Mouse (Mus musculus): ENCODE data around the gene Gm10842.
"Not testable (repeated sequence)": the region's sequence is repeated elsewhere in the genome, so short reads cannot be mapped to it uniquely, and the experiment has no call there.

Gene Gm10842

DNA sequence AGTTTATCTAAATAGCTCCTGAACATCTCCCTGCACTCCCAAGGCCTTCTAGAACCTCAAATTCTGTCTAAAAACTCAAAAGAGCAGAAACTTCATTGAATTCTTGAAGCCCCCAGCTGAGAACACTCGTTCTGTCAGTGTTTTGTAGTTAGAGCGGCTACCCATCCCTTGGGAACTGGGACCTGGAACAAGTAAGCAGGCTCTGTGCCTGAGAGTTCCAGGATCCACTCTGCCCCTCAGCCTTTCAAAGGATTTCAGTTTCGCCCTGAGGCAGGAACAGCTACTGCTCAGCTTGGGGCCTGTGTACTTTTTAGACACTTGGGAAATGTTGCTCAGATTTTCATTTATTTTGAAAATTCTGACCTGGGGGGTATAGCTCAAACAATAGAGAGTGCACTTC lies at the start of gene Gm10842:
Gm10842 (plus strand) TSS at position 301 of the 400 bp plus-strand sequence.
- DNase-seq (ENCODE audit: low spot score in 2 of 2), result no peak

GRCm38 (mm10) chr11:105112448-105112847 lies 34.2 kb upstream of the Gm10842 start:
- not testable (repeated sequence) for DNase-seq (ENCODE audit: low spot score in 2 of 2)

DNA sequence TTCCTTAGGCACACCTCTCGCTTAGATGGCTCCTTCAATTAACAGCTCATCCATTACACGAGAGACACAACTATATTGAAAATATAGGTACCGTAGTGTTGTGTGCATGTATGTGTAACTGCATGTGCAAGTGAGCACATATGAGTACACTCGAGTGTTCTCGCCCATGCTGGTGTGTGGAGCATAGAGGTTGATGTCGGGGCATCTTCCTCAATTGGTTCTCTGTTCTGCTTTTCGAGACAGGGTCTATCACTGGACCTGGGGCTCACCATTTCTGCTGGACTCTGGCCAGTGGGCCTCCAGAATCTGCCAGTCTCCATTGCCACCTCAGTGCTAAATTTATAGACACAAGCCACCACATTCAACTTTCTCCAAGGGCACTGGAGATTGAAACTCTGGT lies 28.9 kb upstream of the Gm10842 start:
- no peak for DNase-seq (ENCODE audit: low spot score in 2 of 2)

GRCm38 (mm10) chr11:105120551-105121061 lies 26.1 kb upstream of the Gm10842 start:
- no peak for DNase-seq (ENCODE audit: low spot score in 2 of 2)

- DNase-seq (ENCODE audit: low spot score in 2 of 2), result not testable (repeated sequence)
These were observed 24.9 kb upstream of the Gm10842 start for GRCm38 (mm10) chr11:105121792-105122191.

DNA sequence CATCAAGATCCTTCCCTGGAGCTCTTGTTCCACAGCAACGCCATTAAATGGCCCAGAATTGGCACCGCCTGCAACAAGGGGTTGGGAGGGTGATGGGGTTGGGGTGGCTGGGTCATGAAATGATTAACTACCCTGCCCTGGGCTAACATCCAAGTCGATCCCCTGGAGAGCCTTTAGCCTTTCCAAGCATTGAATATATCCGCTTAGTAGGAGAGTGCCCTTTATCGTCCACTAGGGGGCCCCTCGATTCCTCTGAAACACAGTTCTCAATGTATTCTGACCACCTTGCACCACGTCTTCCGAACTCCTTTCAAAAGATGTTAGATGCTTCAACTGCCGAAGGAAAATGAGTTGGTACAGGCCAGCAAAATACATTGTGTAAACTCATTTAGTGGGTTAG lies 22.7 kb upstream of the Gm10842 start:
- peak in 1 of 2 experiments; percentile 52 for DNase-seq (ENCODE audit: low spot score in 2 of 2)

- peak; percentile 67 to 82 for DNase-seq (ENCODE audit: low spot score in 2 of 2)
These were observed 20.8 kb upstream of the Gm10842 start, which contains the start of gene Mettl2 for GRCm38 (mm10) chr11:105125735-105126519. TSS of gene Mettl2 (plus strand) at chr11:105126425.

DNA sequence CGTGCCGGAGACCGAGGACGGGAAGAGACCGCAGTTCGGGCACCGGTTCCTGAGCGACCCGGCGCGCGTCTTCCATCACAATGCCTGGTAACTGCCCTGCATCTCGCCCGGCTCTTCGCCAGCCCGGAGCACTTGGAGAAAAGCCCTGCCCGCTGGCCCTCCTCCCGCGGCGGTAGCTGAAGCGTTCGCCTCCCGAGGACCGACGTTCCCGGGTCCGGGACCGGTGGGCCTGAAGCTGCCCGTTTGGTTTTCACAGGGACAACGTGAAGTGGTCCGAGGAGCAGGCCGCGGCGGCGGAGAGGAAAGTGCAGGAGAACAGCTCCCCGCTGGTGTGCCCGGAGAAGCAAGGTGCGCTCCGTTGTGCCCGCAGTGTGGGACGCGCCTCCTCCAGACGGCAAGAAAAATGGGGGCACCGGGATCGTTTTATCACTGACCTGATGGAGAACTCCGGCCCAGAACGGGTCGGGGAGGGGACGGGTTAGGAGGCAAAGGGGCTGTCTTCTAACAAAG lies 20.1 kb upstream of the Gm10842 start:
- DNase-seq (ENCODE audit: low spot score in 2 of 2), result no peak

DNA sequence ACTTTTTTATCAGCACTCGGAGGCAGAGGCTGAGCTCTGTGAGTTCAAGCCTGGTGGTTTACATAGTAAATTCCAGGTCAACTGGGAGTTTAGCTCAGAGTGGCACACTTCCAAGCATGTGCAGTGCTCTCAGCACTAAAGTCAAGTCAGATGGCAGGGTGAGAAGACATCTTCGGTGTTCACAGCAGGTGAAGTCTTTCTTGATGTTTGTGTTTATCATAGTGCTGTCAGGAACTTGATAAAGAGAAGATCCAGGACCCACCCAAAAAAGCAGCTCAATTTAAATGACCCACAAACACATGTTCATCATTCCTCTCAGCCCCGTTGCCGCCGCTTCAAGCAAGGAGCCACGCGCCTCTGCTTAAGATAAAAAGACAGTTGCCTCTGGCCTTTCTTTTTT lies 11.0 kb upstream of the Gm10842 start:
- no peak for DNase-seq (ENCODE audit: low spot score in 2 of 2)

- not testable (repeated sequence) for DNase-seq (ENCODE audit: low spot score in 2 of 2)
These were observed 9.4 kb upstream of the Gm10842 start for GRCm38 (mm10) chr11:105137255-105137654.

GRCm38 (mm10) chr11:105140512-105140911 lies 6.2 kb upstream of the Gm10842 start:
- DNase-seq (ENCODE audit: low spot score in 2 of 2), result not testable (repeated sequence)

GRCm38 (mm10) chr11:105141115-105141514 lies 5.6 kb upstream of the Gm10842 start:
- DNase-seq (ENCODE audit: low spot score in 2 of 2), result no peak

- no peak for DNase-seq (ENCODE audit: low spot score in 2 of 2)
These were observed 3.1 kb upstream of the Gm10842 start for GRCm38 (mm10) chr11:105143564-105143963.

GRCm38 (mm10) chr11:105144084-105144483 lies 2.6 kb upstream of the Gm10842 start:
- DNase-seq (ENCODE audit: low spot score in 2 of 2), result no peak

DNA sequence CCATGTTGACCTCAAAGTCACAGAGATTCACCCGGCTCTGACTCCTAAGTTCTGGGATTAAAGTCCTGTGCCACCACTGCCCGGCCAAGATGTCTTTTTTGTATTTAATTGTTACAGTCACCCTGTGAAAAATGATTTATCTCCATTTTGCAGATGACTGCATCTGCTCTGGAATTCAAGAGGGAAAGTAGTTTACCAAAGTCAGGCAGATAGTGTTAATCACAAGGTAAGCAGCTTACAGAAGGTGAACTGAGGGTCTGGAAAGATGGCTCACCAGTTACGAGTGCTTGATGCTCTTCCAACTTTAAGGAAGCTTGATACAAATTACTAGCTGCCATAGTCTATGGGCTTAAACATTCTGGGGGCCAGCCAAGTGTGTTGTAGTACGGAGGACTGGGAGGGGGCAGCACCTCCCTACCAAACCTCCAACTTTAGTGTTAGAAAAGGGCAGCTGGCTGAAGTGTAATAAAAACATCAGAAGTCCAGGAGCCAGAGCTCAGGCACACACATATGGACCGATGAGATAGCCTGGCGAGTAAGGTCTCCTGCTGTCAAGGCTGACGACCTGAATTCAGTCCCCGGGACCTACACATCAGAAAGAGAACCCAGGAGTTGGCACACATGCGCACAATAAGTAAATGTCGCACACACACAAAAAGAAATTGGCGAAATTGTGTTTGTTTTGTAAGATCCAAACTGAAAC lies 2.0 kb upstream of the Gm10842 start:
- DNase-seq (ENCODE audit: low spot score in 2 of 2), result no peak

GRCm38 (mm10) chr11:105145211-105145610 lies 1.5 kb upstream of the Gm10842 start:
- no peak for DNase-seq (ENCODE audit: low spot score in 2 of 2)

- DNase-seq (ENCODE audit: low spot score in 2 of 2), result no peak
These were observed 2.7 kb downstream of the Gm10842 start for GRCm38 (mm10) chr11:105149353-105149752.

DNA sequence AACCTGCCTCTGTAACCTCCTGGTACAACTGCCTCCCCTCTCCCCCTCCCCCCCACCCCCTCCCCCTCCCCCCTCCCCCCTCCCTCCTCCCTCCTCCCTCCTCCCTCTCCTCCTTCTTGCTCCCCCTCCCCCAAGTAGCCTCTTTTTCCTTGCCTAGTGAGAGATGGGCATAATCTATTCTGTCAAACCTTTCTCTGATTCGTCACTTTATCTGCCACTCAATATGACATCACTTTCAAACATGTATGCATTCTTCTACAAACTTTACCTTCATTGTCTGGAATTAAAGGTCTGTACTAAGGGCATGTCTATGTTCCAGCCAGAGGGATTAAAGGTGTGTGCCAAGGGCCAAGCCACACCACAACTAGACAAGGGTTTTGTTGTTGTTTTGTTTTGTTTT lies 3.1 kb downstream of the Gm10842 start:
- DNase-seq (ENCODE audit: low spot score in 2 of 2), result peak in 1 of 2 experiments; percentile 32

DNA sequence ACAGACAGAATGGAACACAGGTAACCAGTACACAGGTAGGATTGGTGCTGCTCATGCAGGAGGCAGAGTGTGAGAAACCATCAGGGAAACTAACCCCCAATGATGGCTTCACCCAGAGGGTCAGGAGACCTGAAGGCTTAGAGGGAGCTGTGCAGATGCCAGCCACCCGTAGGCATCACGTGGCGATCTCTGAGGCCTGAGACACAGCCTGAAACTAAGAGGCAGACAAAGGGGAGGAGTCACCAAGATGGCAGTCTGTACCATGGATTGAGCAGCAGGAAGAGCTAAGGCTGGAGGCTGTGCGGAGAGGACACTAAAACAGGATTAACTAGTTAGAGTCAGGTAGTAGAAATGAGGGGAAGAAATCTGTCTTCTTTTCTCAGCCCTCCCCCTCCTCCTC lies 4.0 kb downstream of the Gm10842 start:
- no peak for DNase-seq (ENCODE audit: low spot score in 2 of 2)

DNA sequence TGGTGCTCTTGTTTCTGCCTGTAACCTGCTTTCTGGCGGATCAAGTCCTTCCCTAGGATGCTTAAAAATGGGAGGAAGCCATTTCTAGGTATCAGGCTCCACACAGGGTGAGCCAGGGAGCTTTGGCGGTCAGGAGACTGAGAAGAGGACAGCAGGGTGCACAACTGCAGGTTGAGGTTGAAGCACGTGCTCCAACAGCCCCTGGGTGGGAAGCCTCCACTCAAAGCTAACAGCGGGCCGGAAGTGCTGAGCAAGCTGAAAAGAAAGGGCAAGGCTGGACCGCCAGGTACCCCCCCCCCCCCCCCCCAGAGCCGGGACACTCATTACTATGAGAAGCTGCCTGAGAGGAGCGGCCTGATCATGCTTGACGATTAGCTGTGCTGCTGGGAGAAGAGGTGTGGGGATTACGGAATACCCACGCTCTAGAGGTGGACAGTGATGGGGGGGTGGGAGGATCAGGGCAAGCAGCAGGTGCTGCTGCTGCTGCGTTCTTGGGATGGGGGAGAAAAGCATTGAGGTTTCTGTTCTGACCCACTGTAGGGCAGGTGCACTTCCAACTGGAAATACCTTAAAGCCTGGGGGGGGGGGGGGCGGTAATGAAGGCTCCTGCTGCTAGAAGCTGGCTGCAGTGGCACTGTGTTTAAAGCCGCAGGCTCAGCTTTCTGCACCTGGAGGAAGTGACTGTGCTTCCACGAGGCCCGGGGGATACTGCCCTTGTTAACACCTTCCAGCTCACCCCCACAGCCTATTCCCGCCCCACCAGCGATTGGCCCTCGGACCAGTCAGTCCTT lies 4.7 kb downstream of the Gm10842 start:
- DNase-seq (ENCODE audit: low spot score in 2 of 2), result peak; percentile 49 to 51

GRCm38 (mm10) chr11:105152017-105152300 lies 5.3 kb downstream of the Gm10842 start:
- no peak for DNase-seq (ENCODE audit: low spot score in 2 of 2)

DNA sequence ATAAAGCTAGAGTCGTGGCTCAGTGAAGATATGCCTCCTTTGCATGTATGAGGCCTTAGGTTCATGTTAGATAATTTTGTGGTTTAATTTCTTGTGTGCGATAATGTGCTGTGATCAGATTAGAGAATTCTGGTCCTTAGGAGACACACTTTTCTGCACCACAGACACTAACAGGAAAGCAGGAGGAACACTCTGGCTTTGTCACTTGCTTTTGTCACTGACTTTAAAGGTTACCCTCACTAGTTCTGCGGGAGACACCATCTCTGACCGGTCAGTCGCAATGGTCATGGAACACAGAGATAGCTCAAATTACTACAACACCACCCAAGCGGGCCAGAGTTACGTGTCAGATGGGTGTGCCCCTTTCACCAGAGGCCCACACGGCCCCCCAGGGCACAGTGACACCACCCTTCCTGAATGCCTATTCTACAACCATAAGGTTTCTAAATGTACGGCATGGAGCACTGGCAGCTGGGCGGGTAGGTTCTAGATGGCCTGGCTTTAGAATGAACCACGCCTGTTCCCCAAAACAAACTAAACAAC lies 5.7 kb downstream of the Gm10842 start:
- DNase-seq (ENCODE audit: low spot score in 2 of 2), result no peak

Data from thymus, postnatal 10 days (tissue).